ENCODE assay signal across 17 mouse cellular contexts in genomic region chr8:58290080-58290479, GRCm38 (mm10).
"Had no signal": no experiment of that assay in that cellular context is flagged by ENCODE, and none has a peak within 500 bp of the region (broad histone marks: within the 10 kb centered on the region; RNA-seq: fewer than 3 reads in every experiment).

No protein-coding gene starts in this region.

- H3K4me3 ChIP-seq: liver, embryonic 15.5 days; lung, embryonic 15.5 days; megakaryocyte, embryonic 14.5 days; midbrain, embryonic 13.5 days; neural tube, embryonic 12.5 days; stomach, embryonic 15.5 days had no signal

- H3K9me3 ChIP-seq: liver, embryonic 15.5 days; lung, embryonic 15.5 days; megakaryocyte, embryonic 14.5 days; midbrain, embryonic 13.5 days; neural tube, embryonic 12.5 days; stomach, embryonic 15.5 days had no signal

- DNase-seq: liver, postnatal 0 days; lung, adult 2 months; lung, postnatal 14 days; lung, postnatal 36 days; right cerebral cortex, postnatal 14 days; thymus, postnatal 14 days; thymus, postnatal 36 days had no signal

- H3K27me3 ChIP-seq: liver, embryonic 15.5 days; lung, embryonic 15.5 days; megakaryocyte, embryonic 14.5 days; midbrain, embryonic 13.5 days; neural tube, embryonic 12.5 days; stomach, embryonic 15.5 days had no signal

- H3K4me2 ChIP-seq: liver, embryonic 15.5 days; lung, embryonic 15.5 days; midbrain, embryonic 11.5 days; midbrain, embryonic 13.5 days; neural tube, embryonic 12.5 days; stomach, embryonic 15.5 days had no signal

- H3K9ac ChIP-seq: liver, embryonic 15.5 days; liver, postnatal 0 days; lung, embryonic 15.5 days; midbrain, embryonic 13.5 days; neural tube, embryonic 12.5 days; stomach, embryonic 15.5 days had no signal

- H3K27ac ChIP-seq: liver, embryonic 15.5 days; lung, embryonic 15.5 days; macrophage; midbrain, embryonic 13.5 days; neural tube, embryonic 12.5 days; stomach, embryonic 15.5 days; stomach, postnatal 0 days had no signal

- H3K36me3 ChIP-seq: liver, embryonic 15.5 days; lung, embryonic 15.5 days; midbrain, embryonic 13.5 days; neural tube, embryonic 12.5 days; stomach, embryonic 15.5 days had no signal

- ATAC-seq: liver, postnatal 0 days; lung, postnatal 0 days; midbrain, embryonic 13.5 days had no signal

- H3K4me1 ChIP-seq: liver, embryonic 15.5 days; lung, embryonic 15.5 days; megakaryocyte, embryonic 14.5 days; midbrain, embryonic 13.5 days; neural tube, embryonic 12.5 days; stomach, embryonic 15.5 days had no signal
